Mouse (Mus musculus): ENCODE data around the gene Lysmd4. TPM values are rescaled to one million over a fixed set of nuclear protein-coding genes. Genes with fewer than 3 reads are reported as not detected.

Gene Lysmd4
- polyA plus RNA-seq, 1 experiment from 2014 or later = 15.2 TPM

DNA sequence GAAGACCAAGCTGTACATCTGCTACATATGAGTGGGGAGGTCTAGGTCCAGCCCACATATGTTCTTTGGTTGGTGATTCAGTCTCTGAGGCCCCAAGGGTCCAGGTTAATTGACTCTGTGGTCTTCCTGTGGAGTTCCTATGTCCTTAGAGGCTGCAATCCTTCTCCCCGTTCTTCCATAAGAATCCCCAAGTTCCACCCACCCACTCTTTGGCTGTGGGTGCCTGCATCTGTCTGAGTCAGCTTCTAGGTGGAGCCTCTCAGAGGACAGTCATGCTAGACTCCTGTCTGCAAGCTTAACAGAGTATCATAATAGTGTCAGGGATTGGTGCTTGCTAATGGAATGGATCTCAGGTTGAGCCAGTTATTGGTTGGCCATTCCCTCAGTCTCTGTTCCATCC is 8.8 kb upstream of the Lysmd4 start:
- Histone ChIP-seq H3K27me3 (ENCODE audit: low read depth, poor library complexity, severe bottlenecking) (no peaks in the 10 kb centered on the region), H3K36me3 (no peaks in the 10 kb centered on the region), H3K4me3 (no peak overlapping the region), H3K9me3 (replicated peaks) (no peaks in the 10 kb centered on the region), H3K4me1 (no peaks in the 10 kb centered on the region), H3K27ac (no peak overlapping the region)
- WGBS = 88% methylated on average over 1 of the region's 1 CpGs
- DNase-seq (ENCODE audit: low spot score) = no peak

DNA sequence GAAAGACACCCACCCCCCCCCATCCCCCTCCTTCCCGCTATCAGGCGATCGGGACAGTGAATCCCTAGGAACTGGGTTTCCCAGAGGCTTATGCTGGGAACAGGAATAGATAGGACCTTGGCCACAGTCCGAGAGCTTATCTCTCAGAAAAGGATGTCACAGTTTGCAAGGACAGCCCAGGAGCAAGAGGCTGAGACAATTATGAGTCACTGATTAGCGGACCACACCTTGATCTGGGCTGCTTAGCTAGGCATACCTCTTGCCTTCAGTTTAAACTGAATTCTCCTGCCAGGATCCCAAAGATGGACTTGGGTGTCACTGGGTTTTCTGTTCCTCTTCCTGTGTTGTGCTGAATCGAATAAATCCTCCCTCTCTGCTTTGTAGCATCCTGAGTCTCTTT is 6.0 kb upstream of the Lysmd4 start:
- no peak overlapping the region for H3K4me3 ChIP-seq
- no peaks in the 10 kb centered on the region for H3K36me3 ChIP-seq
- no peaks in the 10 kb centered on the region for H3K9me3 ChIP-seq (replicated peaks)
- H3K27ac ChIP-seq = no peak overlapping the region
- WGBS = 90% methylated on average over 6 of the region's 6 CpGs
- H3K4me1 ChIP-seq = no peaks in the 10 kb centered on the region
- DNase-seq (ENCODE audit: low spot score) = no peak
- H3K27me3 ChIP-seq (ENCODE audit: low read depth, poor library complexity, severe bottlenecking) = no peaks in the 10 kb centered on the region

DNA sequence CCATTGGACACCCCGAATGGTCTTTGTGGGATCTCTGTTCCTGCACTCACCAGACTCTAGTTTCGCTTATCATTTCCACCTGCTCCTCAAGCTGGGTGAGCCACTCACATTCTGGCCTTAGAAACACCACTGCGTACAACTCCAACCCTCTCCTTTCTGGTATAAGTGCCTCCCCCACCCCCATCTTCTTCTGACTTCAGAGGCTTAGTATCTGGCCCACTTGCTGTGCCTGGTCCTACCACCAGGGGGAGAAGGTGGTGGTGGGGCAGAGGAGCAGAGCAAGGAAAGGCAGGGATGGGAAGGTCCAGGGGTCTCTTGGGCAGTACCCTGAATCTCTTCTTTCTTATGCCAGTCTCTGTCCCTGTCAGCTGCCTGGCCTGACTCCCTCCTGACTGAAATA is 5.3 kb upstream of the Lysmd4 start:
- Histone ChIP-seq H3K9me3 (replicated peaks) (no peaks in the 10 kb centered on the region), H3K4me1 (peaks cover 2% of the 10 kb centered on the region), H3K4me3 (no peak overlapping the region), H3K36me3 (no peaks in the 10 kb centered on the region), H3K27me3 (ENCODE audit: low read depth, poor library complexity, severe bottlenecking) (no peaks in the 10 kb centered on the region), H3K27ac (no peak overlapping the region)
- peak; percentile 69 for DNase-seq (ENCODE audit: low spot score)
- 79% methylated on average over 3 of the region's 3 CpGs for WGBS

DNA sequence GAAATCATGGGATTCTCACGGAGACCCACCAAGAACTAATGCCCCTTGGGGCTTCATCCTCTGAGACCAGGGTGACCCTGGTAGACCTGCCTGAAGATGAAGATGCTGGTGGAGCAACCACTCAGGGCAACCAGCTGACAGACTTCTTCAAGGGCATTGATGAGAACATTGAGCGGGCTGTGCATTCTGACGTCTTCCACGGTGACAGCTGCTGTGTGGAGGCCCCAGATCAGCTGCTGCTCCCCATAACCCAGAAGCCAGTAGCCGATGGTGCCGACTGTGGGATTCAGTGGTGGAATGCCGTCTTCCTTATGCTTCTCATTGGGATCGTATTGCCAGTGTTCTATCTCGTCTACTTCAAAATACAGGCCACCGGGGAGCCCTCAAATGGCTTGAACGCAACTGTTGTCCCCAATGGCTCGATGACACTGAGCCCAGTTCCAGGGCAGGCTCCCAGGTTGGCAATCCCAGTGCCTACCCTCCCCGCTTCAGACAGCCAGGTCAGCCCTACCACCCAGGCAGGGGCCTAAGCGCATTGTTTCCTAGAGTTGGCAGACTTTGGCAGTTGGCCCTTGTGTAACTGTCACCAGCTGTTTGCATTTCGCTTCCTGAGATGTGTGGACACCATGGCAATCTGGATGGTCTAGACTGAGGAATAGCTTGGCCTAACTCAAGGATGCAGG is 3.7 kb downstream of the Lysmd4 start:
- DNase-seq (ENCODE audit: low spot score) = no peak
- WGBS = 96% methylated on average over 15 of the region's 15 CpGs
- Histone ChIP-seq H3K4me1 (peaks cover 18% of the 10 kb centered on the region), H3K27me3 (ENCODE audit: low read depth, poor library complexity, severe bottlenecking) (no peaks in the 10 kb centered on the region), H3K9me3 (replicated peaks) (no peaks in the 10 kb centered on the region), H3K27ac (no peak overlapping the region), H3K36me3 (peaks cover 21% of the 10 kb centered on the region), H3K4me3 (no peak overlapping the region)

DNA sequence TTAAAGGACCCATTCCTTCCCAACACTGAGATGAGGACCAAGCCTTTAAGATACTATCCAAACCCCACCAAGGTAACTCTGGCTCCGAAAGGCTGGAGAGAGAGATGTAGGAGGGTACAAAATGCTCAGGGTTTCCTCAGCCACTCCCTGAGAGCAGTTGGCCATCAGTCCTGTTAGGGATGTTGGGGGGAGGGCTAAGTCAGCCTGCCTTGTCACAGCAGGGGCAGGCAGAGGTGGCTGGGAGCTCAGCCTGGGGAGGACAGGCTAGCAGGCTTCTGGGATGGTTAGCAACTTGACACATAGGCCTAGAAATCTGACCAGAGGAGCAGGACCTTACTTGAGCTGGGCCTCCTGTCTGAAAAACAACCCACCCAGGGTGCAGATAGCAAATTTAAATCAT is 5.2 kb downstream of the Lysmd4 start:
- no peak for DNase-seq (ENCODE audit: low spot score)
- Histone ChIP-seq H3K27me3 (ENCODE audit: low read depth, poor library complexity, severe bottlenecking) (no peaks in the 10 kb centered on the region), H3K9me3 (replicated peaks) (no peaks in the 10 kb centered on the region), H3K36me3 (peaks cover 31% of the 10 kb centered on the region), H3K4me3 (no peak overlapping the region), H3K27ac (no peak overlapping the region), H3K4me1 (peaks cover 14% of the 10 kb centered on the region)
- 63% methylated on average over 1 of the region's 1 CpGs for WGBS

DNA sequence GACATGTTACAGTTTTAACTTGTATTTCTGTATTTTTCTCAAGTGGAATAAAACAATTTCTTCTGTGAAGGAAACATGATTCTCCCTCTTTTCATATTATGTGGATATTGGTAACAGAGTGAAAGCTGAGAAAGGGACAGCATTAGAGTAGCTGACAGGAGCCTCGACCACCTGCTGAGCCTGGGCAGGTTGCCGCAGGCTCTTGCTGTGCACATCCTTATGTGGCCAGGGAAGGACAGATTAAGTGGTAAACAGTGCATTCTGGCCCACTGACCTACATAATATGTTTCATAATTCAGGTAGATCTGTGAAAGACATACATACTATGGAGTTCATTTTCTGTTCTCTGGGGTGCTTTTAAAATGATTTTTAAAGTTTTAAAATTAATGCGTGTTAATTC is 6.0 kb downstream of the Lysmd4 start:
- Histone ChIP-seq H3K36me3 (peaks cover 35% of the 10 kb centered on the region), H3K4me1 (peaks cover 6% of the 10 kb centered on the region; the same call in 1 of the 2 replicates)
- 84% methylated on average over 3 of the region's 3 CpGs for WGBS

DNA sequence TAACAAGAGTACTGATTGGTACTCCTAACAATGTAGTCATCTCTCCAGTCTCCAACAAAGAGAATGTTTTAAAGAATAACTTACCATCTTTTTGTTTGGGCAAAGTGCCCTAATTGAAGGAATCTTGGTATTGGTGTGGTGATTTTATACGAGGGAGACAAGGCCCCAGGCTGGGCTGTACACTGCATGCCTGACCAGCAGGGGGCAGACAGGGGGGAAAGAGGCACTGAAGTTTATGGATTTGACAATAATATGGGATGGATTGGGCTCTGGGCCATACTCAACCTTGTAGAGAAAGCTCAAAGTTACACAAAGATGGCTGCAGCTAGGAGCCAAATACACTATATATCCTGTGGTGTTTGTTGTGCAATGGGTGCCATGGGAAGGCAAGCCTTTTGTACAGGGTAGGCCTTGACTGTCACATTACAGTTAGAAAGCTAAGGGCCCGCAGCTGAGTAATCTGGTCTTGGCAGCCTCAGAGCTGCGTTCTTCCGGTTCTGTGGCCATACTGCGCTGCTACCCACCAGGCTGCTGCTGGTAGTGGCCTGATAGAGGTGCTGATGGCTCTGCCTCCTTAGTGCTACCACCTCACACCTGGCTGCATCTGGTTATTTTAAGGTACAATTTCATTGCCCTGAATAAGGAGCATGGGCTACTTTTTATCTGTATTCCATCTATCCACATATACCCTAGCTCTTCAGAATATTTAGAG is 6.7 kb downstream of the Lysmd4 start:
- Histone ChIP-seq H3K4me3 (no peak overlapping the region), H3K4me1 (no peaks in the 10 kb centered on the region; the same call in 1 of the 2 replicates), H3K9me3 (replicated peaks) (no peaks in the 10 kb centered on the region), H3K36me3 (peaks cover 35% of the 10 kb centered on the region), H3K27ac (no peak overlapping the region), H3K27me3 (ENCODE audit: low read depth, poor library complexity, severe bottlenecking) (no peaks in the 10 kb centered on the region)
- peak; percentile 64 for DNase-seq (ENCODE audit: low spot score)
- WGBS = 77% methylated on average over 5 of the region's 5 CpGs

More for the DNA sequence above, 6.0 kb downstream of the Lysmd4 start:
- Histone ChIP-seq H3K27ac (no peak overlapping the region), H3K9me3 (replicated peaks) (no peaks in the 10 kb centered on the region), H3K27me3 (ENCODE audit: low read depth, poor library complexity, severe bottlenecking) (no peaks in the 10 kb centered on the region), H3K4me3 (no peak overlapping the region)
- no peak for DNase-seq (ENCODE audit: low spot score)

DNA sequence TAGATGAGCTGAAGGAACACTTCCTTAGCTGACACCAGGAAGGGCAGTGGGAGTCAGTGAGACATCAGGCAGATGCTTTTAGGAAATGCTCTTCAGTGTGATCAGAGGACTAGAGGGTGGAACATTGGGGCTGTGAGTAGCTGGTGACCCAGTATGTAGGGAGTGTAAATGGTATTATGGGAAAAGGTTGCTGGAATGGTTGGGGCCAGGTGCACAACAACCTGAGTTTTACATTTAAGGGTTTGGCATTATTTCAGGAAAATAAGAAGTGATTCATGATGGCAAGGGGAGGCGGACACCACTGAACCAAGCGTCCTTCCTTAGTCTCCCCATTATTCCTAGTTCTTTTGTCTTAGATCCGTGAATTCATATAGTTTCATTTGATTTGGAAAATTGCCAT is 7.4 kb downstream of the Lysmd4 start:
- WGBS = 95% methylated on average over 3 of the region's 3 CpGs
- Histone ChIP-seq H3K9me3 (replicated peaks) (no peaks in the 10 kb centered on the region), H3K4me3 (no peak overlapping the region), H3K27me3 (ENCODE audit: low read depth, poor library complexity, severe bottlenecking) (no peaks in the 10 kb centered on the region), H3K36me3 (peaks cover 41% of the 10 kb centered on the region), H3K4me1 (no peaks in the 10 kb centered on the region), H3K27ac (no peak overlapping the region)
- DNase-seq (ENCODE audit: low spot score) = no peak

DNA sequence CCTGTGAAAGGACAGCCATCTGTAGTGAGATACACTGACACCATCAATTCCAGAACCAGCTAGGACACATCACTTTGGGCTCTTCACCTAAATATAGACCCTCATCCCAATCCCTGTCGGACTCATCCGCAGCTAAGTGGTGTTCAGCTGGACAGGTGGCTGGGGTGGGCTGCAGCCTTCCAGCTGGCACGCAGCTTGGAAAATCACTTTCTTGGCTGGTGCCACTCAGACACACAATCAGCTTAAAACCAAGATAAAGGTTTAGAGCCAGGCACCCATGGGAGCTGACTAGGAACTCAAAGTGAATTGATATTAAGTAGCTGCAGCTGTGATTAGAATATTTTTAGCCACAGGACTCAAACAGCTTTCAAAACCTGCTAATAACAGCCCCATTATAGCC is 7.9 kb downstream of the Lysmd4 start:
- 97% methylated on average over 3 of the region's 3 CpGs for WGBS
- Histone ChIP-seq H3K27ac (no peak overlapping the region), H3K4me1 (no peaks in the 10 kb centered on the region), H3K36me3 (peaks cover 46% of the 10 kb centered on the region), H3K27me3 (ENCODE audit: low read depth, poor library complexity, severe bottlenecking) (no peaks in the 10 kb centered on the region), H3K4me3 (no peak overlapping the region), H3K9me3 (replicated peaks) (no peaks in the 10 kb centered on the region)
- DNase-seq (ENCODE audit: low spot score) = peak; percentile 14

DNA sequence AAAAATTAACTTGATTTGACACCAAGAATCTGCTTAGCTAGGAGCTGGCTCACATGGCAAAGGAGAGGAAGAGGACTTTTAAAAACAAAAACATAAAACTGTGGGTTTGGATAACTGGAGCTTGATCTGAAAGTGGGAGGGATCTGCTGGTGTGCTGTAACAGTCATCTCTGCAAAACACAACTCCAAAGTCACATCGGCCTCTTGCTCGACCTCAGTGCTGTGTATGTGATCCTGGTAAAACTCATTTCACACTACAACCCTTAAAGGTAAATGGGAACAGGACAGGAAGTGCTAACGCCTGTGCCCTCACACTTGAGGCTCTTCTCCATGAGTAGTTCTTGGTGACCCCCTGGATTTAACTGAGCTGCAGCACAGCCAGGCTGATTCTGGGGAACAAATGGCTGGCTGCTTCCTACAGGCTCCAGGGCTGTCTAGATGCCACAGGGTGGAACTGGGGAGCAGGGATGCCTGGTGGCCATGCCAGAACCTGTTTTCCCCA is 8.3 kb downstream of the Lysmd4 start:
- Histone ChIP-seq H3K4me3 (no peak overlapping the region), H3K4me1 (no peaks in the 10 kb centered on the region), H3K27me3 (ENCODE audit: low read depth, poor library complexity, severe bottlenecking) (no peaks in the 10 kb centered on the region), H3K27ac (no peak overlapping the region), H3K36me3 (peaks cover 48% of the 10 kb centered on the region), H3K9me3 (replicated peaks) (no peaks in the 10 kb centered on the region)
- 77% methylated on average over 3 of the region's 3 CpGs for WGBS
- DNase-seq (ENCODE audit: low spot score) = peak; percentile 25

DNA sequence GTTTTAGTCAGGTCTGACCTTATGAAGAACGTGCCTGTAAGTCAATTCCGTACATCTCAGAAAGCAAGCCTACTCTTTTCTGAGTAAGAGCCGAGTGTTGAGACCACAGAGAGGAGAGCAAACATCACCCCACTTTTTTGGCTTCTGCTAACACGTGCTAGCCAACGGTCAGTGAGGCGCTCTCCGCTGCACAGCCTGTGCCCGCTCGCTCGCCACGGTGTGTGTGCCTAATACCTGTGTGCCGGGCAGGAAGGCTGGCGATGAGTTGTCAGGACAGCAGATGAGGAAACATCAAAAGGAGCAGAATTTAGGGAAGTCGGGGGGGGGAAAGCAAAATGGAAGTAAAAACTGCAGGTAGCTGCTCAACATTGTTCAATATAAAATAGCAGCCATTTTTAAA is 10.2 kb downstream of the Lysmd4 start:
- Histone ChIP-seq H3K4me1 (no peaks in the 10 kb centered on the region), H3K27me3 (ENCODE audit: low read depth, poor library complexity, severe bottlenecking) (no peaks in the 10 kb centered on the region), H3K9me3 (replicated peaks) (no peaks in the 10 kb centered on the region), H3K36me3 (peaks cover 48% of the 10 kb centered on the region), H3K27ac (no peak overlapping the region), H3K4me3 (no peak overlapping the region)
- 94% methylated on average over 14 of the region's 14 CpGs for WGBS
- DNase-seq (ENCODE audit: low spot score) = peak; percentile 23

DNA sequence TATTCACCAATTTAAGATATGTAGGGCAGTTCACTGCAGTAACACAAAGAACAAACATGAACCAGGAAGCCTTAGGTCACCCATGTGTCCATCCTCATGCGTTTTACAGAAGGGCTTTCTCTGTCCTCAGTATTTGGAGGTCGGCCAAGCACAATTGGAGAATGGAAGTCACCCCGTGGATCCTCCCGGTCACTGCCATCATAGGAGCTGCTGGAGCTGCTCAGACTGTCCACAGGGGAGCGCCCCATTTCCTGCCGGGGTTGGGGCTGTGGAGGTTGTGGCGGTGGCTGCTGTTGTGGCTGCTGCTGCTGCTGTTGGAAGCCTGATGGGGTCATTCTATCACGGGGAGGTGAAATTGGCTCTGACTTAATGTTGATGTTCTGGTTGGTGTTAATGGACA is 12.5 kb downstream of the Lysmd4 start:
- Histone ChIP-seq H3K4me3 (no peak overlapping the region), H3K27me3 (ENCODE audit: low read depth, poor library complexity, severe bottlenecking) (no peaks in the 10 kb centered on the region), H3K36me3 (peaks cover 66% of the 10 kb centered on the region), H3K27ac (no peak overlapping the region), H3K9me3 (replicated peaks) (no peaks in the 10 kb centered on the region), H3K4me1 (no peaks in the 10 kb centered on the region)
- WGBS = 84% methylated on average over 8 of the region's 8 CpGs
- peak; percentile 22 for DNase-seq (ENCODE audit: low spot score)

DNA sequence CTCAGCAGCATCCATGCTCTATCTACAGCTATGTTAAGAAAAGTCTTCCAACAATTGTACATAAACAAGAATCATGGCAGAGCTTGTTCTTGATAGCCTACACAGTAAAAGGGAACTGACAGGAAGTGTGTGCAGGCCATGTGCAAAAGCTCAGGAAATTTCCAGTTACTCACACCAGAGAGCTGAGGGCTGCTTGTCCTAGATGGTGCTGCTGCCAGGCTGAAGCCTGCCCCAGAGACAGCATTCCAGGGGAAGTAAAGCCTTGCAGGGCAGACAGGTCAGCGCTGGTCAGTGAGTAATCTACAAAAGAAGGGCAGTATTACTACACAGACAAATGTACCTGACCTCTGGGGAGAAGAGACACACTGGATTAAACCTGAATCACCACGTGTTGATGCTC is 14.0 kb downstream of the Lysmd4 start:
- Histone ChIP-seq H3K27me3 (ENCODE audit: low read depth, poor library complexity, severe bottlenecking) (no peaks in the 10 kb centered on the region), H3K4me1 (no peaks in the 10 kb centered on the region), H3K36me3 (peaks cover 67% of the 10 kb centered on the region), H3K9me3 (replicated peaks) (no peaks in the 10 kb centered on the region), H3K27ac (no peak overlapping the region), H3K4me3 (no peak overlapping the region)
- no peak for DNase-seq (ENCODE audit: low spot score)
- WGBS = 90% methylated on average over 2 of the region's 2 CpGs

Data from limb, embryonic 10.5 days (tissue).